Mouse (Mus musculus) left cerebral cortex, adult 2 months (tissue): ENCODE measurements at regions not wholly inside any gene's neighbourhood (a gene's known extent, or its start where the extent isn't known, plus 50 kb on each side); places are given as distances from the start of the nearest gene placed in this dataset.

Experiments
- DNase-seq, 2 experiments: peaks; one replicate each; pipeline ENCODE4 v3.0.0; 2021 to 2022; ENCODE audit warnings: low spot score in 2 of 2, mixed read lengths in 1 of 2; ENCODE audit errors: extremely low spot score in 1 of 2
- H3K27ac ChIP-seq: fragments of 200-600 bp; 2 replicates; pipeline ENCODE4 v1.8.1; 2022
- H3K4me3 ChIP-seq: fragments of 200-600 bp; 2 replicates; pipeline ENCODE4 v1.8.1; 2022
- CTCF ChIP-seq: fragments of 200-600 bp; IDR thresholded peaks from 2 replicates; pipeline ENCODE4 v1.8.1; 2022; ENCODE audit warnings: antibody characterized with exemption, mild to moderate bottlenecking, moderate library complexity
- intact Hi-C: fragments of 180-260 bp; cut with DNase I; formaldehyde crosslinking; loops from one replicate; pipeline ENCODE4 v1.15.1; 2025

DNA sequence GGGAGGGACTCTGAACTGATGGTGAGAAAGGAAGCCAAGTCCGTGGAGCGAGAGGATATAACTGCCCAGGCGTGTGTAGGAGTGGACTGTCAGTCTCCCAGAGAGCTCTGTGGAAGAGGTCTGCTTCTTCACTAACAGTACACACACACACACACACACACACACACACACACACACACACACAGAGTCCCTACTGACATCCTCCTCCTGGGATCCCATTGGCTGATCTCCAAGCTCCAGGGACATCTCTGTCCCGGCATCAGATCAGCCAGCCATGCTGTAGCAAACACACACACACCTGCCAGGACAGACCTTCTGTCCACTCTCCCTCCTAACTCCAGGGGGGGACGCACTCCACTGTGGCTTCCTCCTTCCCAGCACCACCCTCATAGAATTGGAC is 401.5 kb downstream of the Sox9 start:
- H3K4me3 ChIP-seq: no peak overlapping the region
- intact Hi-C loops: no loop called here
- TF ChIP-seq CTCF: no peak
- no peak for DNase-seq
- no peak overlapping the region for H3K27ac ChIP-seq

DNA sequence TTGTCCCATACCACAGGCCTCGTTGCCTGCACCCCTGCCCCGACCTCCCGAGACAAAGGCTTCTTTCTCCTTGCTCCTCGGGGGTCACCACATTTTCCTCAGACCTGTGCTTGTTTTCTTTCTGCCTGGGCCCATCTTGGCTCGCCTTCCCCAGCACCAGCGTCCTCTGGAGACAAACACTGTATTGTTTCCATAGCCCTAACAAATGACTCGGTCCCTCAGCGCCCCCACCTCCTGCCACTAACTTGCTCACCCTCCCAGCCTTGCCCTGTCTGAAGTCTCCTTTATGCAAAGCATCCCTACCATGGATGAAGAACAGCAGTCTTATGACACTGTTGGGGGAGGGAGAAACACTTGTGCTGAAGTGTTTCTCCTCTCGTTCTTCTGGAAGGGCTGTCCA is 402.1 kb downstream of the Sox9 start:
- TF ChIP-seq CTCF: no peak

DNA sequence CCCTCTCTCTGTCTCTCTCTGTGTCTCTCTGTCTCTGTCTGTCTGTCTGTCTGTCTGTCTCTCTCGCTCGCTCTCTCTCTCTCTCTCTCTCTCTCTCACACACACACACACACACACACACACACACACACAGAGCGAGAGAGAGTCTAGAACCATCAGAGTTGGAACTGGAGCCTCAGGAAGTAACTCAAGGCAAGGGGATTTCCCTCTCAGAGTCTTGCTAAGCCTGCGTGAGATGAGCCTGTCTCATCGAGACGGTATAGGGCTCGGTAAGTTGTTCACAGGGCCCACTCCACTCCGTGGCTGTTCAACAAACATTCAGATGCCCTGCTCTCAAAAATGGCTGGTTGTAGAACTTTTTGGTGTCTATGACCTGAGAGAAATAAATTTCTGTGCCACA is 405.4 kb downstream of the Sox9 start:
- DNase-seq: no peak
- Histone ChIP-seq H3K4me3 (no peak overlapping the region), H3K27ac (no peak overlapping the region)
- intact Hi-C loops: no loop called here
- TF ChIP-seq CTCF: no peak

More for the DNA sequence above, 402.1 kb downstream of the Sox9 start:
- no peak overlapping the region for H3K4me3 ChIP-seq
- no peak overlapping the region for H3K27ac ChIP-seq
- intact Hi-C loops: no loop called here
- DNase-seq: no peak

DNA sequence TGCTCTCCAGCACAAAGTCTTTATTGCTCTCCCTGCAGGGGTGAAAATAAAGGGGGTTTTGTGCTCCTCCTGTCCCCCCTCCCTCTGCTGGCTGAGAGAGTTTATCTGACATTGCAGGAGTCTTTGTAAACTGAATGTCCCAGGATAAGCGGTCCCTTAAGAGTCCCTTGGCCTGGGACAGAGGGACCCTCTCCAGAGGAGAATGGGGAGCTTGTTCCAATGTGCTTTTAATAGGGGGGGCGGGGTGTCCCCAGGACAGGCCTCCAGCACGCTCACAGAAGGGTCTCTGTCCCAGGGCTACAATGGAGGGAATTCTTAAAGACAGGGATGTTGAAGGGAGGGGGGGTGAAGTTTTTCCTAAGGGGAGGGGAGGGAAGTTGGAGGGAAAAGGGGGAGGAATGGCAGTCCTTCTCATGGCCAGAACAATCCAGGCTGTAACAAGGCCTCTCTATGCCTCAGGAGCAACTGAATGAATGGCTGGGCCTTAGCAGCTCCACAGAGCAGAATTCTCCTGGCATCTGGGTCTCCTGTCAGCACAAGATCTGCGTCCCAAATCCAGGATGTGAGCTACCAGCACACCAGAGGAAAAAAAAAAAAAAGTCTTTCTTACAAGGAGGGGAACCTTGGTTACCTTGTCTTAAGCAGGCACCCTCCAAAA is 406.4 kb downstream of the Sox9 start:
- DNase-seq: no peak
- peak overlapping the region; percentile 63; the same call in 1 of the 2 replicates for H3K27ac ChIP-seq
- TF ChIP-seq CTCF: no peak
- no peak overlapping the region for H3K4me3 ChIP-seq
- intact Hi-C loops: no loop called here

DNA sequence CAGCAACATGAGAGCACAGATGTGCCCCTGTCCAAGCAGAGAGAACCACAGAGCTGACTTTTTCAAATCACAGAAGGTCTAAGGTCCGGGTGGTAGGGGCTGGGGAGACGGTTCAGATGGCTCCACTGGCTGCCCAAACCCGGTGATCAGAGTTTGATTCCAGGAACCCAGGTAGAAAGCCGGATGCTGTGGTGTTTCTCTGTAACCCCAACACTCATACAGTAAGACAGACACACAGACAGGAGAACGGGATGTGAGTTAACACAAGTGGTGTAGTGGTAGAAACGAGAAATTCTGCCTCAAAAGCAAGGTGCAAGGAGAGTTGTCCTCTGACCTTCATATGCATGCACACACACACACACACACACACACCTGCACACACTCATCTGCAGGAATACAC is 408.0 kb downstream of the Sox9 start:
- H3K27ac ChIP-seq: no peak overlapping the region
- intact Hi-C loops: loop anchor here (10.0 kb wide), 1 partner anchor 625 kb away; no protein-coding TSS in a partner anchor

DNA sequence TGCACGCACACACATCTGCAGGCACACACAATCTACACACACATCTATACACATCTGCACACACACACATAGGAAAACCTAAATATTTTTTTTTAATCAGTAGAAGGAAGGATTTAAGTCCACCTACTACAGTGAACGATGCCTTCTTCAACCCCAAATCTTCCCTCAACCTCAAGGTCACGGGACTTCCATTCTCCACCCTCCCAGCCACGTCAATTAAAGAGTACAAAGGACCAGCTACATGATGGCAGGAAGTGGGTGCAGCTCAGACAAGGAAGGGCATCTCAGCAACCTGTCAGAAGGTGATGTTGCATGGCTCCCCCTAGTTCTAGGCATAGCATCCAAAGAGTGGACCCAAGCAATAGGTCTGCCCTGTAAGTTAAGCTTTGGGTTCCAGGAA is 408.5 kb downstream of the Sox9 start:
- intact Hi-C loops: loop anchor here (10.0 kb wide), 1 partner anchor 624 kb away; no protein-coding TSS in a partner anchor
- no peak for DNase-seq

More for the DNA sequence above, 408.0 kb downstream of the Sox9 start:
- no peak for TF ChIP-seq CTCF
- H3K4me3 ChIP-seq: no peak overlapping the region
- no peak for DNase-seq

DNA sequence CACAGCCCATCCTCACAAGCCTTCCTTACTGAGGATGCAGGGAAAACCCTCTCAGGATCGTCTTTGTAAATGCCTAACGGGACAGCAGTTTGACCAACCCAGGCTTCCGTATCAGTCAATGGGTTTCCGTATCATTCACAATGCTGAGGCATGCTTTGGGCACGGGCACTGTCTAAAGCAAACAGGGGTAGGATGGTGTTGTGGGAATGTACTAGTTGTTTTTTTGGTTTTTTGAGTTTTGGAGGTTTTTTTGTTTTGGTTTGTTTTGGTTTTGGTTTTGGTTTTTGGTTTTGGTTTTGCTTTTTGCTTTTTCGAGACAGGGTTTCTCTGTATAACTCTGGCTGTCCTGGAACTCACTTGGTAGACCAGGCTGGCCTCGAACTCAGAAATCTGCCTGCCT is 409.0 kb downstream of the Sox9 start:
- Histone ChIP-seq H3K27ac (no peak overlapping the region), H3K4me3 (no peak overlapping the region)
- intact Hi-C loops: loop anchor here (10.0 kb wide), 1 partner anchor 624 kb away; no protein-coding TSS in a partner anchor
- DNase-seq: no peak
- no peak for TF ChIP-seq CTCF

More for the DNA sequence above, 408.5 kb downstream of the Sox9 start:
- TF ChIP-seq CTCF: no peak
- no peak overlapping the region for H3K4me3 ChIP-seq
- H3K27ac ChIP-seq: no peak overlapping the region

DNA sequence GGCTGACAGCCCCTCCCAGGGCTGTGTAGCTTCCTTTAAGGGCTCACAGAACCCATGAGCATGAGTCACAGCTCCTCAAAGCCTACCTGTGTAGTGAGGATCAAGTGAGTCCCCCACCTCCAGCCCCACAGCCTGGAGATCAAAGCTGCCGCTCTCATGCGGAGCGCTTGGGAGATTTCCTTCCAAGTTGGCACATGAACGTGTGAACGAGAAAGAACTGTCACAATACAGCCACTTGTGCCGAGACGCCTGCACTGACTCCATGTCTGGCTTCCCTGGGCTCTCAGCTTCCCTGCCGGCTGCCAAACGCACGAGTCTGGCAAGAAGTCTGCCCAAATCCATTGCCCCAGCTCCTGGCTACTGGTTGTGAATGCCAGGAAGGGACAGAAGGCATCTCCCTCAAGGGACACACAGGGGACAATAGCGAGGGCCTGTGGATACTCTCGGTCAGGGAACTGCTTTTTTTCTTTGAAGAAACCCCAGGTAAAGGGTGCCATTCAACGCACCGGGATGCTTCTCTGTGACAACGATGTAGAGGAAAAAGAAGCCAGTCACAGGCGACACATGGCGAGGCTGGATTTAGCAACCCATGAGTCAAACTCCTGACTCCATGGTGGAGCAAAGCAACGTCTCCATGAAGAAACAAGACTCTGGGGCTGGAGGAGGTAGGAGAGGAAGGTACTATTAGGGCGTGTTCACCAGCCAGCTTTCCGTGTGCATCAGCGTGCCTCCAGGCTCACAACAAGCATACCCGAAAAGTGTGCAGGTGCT is 410.2 kb downstream of the Sox9 start:
- Histone ChIP-seq H3K4me3 (0 out of 2 replicates have a peak overlapping the region, but pooled peaks have one; percentile 9), H3K27ac (peak overlapping the region; percentile 62)
- peak in 1 of 2 experiments; percentile 49 for DNase-seq
- no peak for TF ChIP-seq CTCF
- intact Hi-C loops: loop anchor here (10.0 kb wide), 1 partner anchor 623 kb away; no protein-coding TSS in a partner anchor

DNA sequence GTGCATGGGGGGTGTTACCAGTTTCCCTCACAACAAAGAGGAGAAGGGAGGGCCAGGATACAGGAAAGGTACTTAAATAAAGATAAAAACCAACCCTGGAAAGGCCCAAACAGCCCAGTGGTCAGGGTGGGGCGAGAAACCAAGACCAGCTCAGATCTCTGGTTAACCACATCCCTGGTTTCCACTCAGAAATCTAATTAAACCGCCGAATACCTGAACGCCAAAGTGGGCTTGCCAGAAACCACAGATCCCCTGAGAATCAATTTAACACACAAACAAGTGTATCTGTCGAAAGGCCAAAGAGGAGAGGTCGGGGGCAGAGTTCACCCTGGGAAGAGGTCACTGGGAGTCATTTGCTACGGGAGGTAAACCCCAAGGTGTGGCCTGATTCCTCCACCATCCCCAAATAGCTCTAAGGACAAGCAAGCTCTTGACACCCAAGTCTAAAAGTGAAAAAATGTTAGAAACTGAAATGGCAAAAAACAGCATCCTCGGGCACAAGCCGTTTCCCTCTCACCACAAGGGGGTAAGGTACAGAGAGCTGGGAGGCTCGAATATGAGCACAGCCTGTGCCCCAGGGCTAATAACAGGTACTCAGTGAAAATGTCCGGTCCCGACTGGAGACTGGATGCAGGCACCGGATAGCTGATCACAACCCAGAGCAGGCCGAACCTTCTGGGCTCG is 412.3 kb downstream of the Sox9 start:
- TF ChIP-seq CTCF: no peak
- intact Hi-C loops: loop anchor here (10.0 kb wide), 1 partner anchor 621 kb away; no protein-coding TSS in a partner anchor
- DNase-seq: no peak
- no peak overlapping the region for H3K27ac ChIP-seq
- no peak overlapping the region for H3K4me3 ChIP-seq
